ENCODE assay signal across 12 mouse cellular contexts in genomic region chr5:100567258-100568032, GRCm38 (mm10). TPM values are rescaled to one million over a fixed set of nuclear protein-coding genes. Genes with fewer than 3 reads are reported as not detected.
DNase-seq lines count a peak whose midpoint lies in the region; ATAC-seq and TF ChIP-seq lines count a peak whose summit lies in the region.
"Had no signal": no experiment of that assay in that cellular context is flagged by ENCODE, and none has a peak within 500 bp of the region (broad histone marks: within the 10 kb centered on the region; RNA-seq: fewer than 3 reads in every experiment).

No protein-coding gene starts in this region.

- 33% methylated on average over 13 of the region's 13 CpGs for WGBS in lung, embryonic 14.5 days
- WGBS in liver, embryonic 13.5 days (ENCODE audit: insufficient replicate concordance): 57% methylated on average over 13 of the region's 13 CpGs
- WGBS in midbrain, embryonic 13.5 days: 86% methylated on average over 13 of the region's 13 CpGs
- WGBS in midbrain, embryonic 14.5 days: 88% methylated on average over 13 of the region's 13 CpGs

- H3K4me2 ChIP-seq in lung, embryonic 14.5 days: peak overlapping the region; percentile 31
- H3K4me2 ChIP-seq in liver, embryonic 13.5 days: 0 out of 2 replicates have a peak overlapping the region, but pooled peaks have one; percentile 6
- no peak overlapping the region for H3K4me2 ChIP-seq in midbrain, embryonic 13.5 days (replicated peaks)
- H3K4me2 ChIP-seq in midbrain, embryonic 14.5 days (ENCODE audit: low read length): no peak overlapping the region

- peak; percentile 74 for DNase-seq in lung, embryonic 14.5 days
- no peak for DNase-seq in lung, postnatal 14 days
- DNase-seq in kidney, adult 8-10 months: peak; percentile 63 to 75
- DNase-seq in liver, embryonic 13.5 days: no peak
- peak; percentile 80 for DNase-seq in yolk sac, embryonic 10.5 days (ENCODE audit: low spot score)
- DNase-seq in ovary, postnatal 14 days (ENCODE audit: low spot score): no peak
- no peak for DNase-seq in midbrain, embryonic 14.5 days
- DNase-seq: adrenal gland, adult 8-10 months had no signal

- peaks cover 12% of the 10 kb centered on the region for H3K4me1 ChIP-seq in lung, embryonic 14.5 days (ENCODE audit: insufficient read depth)
- H3K4me1 ChIP-seq in liver, embryonic 13.5 days (replicated peaks): peaks cover 39% of the 10 kb centered on the region
- no peaks in the 10 kb centered on the region for H3K4me1 ChIP-seq in midbrain, embryonic 13.5 days (replicated peaks)
- H3K4me1 ChIP-seq in midbrain, embryonic 14.5 days (ENCODE audit: control insufficient read depth, insufficient read depth, low read length): no peaks in the 10 kb centered on the region

- H3K27ac ChIP-seq in lung, embryonic 14.5 days (ENCODE audit: low read depth): no peak overlapping the region
- H3K27ac ChIP-seq in liver, embryonic 13.5 days: no peak overlapping the region; the same call in 1 of the 2 replicates
- no peak overlapping the region for H3K27ac ChIP-seq in midbrain, embryonic 13.5 days
- H3K27ac ChIP-seq in midbrain, embryonic 14.5 days (replicated peaks; ENCODE audit: low read depth, low read length): no peak overlapping the region
- H3K27ac ChIP-seq: embryonic facial prominence, embryonic 10.5 days had no signal

- H3K9me3 ChIP-seq in lung, embryonic 14.5 days (ENCODE audit: low read depth, low read length): no peaks in the 10 kb centered on the region
- no peaks in the 10 kb centered on the region for H3K9me3 ChIP-seq in liver, embryonic 13.5 days (replicated peaks)
- H3K9me3 ChIP-seq in midbrain, embryonic 13.5 days: no peaks in the 10 kb centered on the region
- H3K9me3 ChIP-seq in midbrain, embryonic 14.5 days (ENCODE audit: control insufficient read depth, low read length): no peaks in the 10 kb centered on the region
- H3K9me3 ChIP-seq: embryonic facial prominence, embryonic 10.5 days; megakaryocyte, embryonic 14.5 days had no signal

- H3K9ac ChIP-seq in lung, embryonic 14.5 days: no peak overlapping the region
- H3K9ac ChIP-seq in liver, embryonic 13.5 days: no peak overlapping the region
- no peak overlapping the region for H3K9ac ChIP-seq in midbrain, embryonic 13.5 days (replicated peaks)
- H3K9ac ChIP-seq in midbrain, embryonic 14.5 days (replicated peaks; ENCODE audit: low read length): no peak overlapping the region

- no peaks in the 10 kb centered on the region for H3K27me3 ChIP-seq in lung, embryonic 14.5 days (ENCODE audit: insufficient read depth, low read length)
- peaks cover 20% of the 10 kb centered on the region for H3K27me3 ChIP-seq in liver, embryonic 13.5 days
- H3K27me3 ChIP-seq in midbrain, embryonic 13.5 days: no peaks in the 10 kb centered on the region
- no peaks in the 10 kb centered on the region for H3K27me3 ChIP-seq in midbrain, embryonic 14.5 days (ENCODE audit: control insufficient read depth, insufficient read depth, low read length)
- H3K27me3 ChIP-seq: megakaryocyte, embryonic 14.5 days had no signal

- TF ChIP-seq CTCF in lung, embryonic 14.5 days (IDR thresholded peaks at IDR 0.05; ENCODE audit: low read depth): no peak

- no peak overlapping the region for H3K4me3 ChIP-seq in lung, embryonic 14.5 days (ENCODE audit: low read depth, low read length)
- no peak overlapping the region for H3K4me3 ChIP-seq in liver, embryonic 13.5 days (replicated peaks)
- H3K4me3 ChIP-seq in midbrain, embryonic 13.5 days (replicated peaks): no peak overlapping the region
- no peak overlapping the region for H3K4me3 ChIP-seq in midbrain, embryonic 14.5 days (replicated peaks; ENCODE audit: low read depth, low read length)
- H3K4me3 ChIP-seq: embryonic facial prominence, embryonic 10.5 days; megakaryocyte, embryonic 14.5 days had no signal

- no peaks in the 10 kb centered on the region for H3K36me3 ChIP-seq in lung, embryonic 14.5 days (ENCODE audit: insufficient read depth)
- no peaks in the 10 kb centered on the region for H3K36me3 ChIP-seq in liver, embryonic 13.5 days
- no peaks in the 10 kb centered on the region for H3K36me3 ChIP-seq in midbrain, embryonic 13.5 days
- no peaks in the 10 kb centered on the region for H3K36me3 ChIP-seq in midbrain, embryonic 14.5 days (ENCODE audit: control insufficient read depth, insufficient read depth, low read length)
- H3K36me3 ChIP-seq: embryonic facial prominence, embryonic 10.5 days had no signal

- ATAC-seq in lung, embryonic 14.5 days (ENCODE audit: insufficient read depth): peak; percentile 71
- peak; percentile 28; the same call in 1 of the 2 replicates for ATAC-seq in liver, embryonic 13.5 days (ENCODE audit: low read depth)
- ATAC-seq in midbrain, embryonic 13.5 days: no peak
- ATAC-seq in midbrain, embryonic 14.5 days (ENCODE audit: low FRiP score, low TSS enrichment): no peak
- ATAC-seq: forebrain, embryonic 16.5 days had no signal

RNA-seq across cellular contexts. Expression of gene Plac8, which starts 4.6 kb away (rescaled TPM):
- 10.0 and 11.5 TPM in 2 replicates for polyA plus RNA-seq in lung, embryonic 14.5 days (2014; fragmentation: Nextera tagmentation; extraction: Ambion mirVana)
- polyA plus RNA-seq in liver, embryonic 13.5 days (2015; fragmentation: Nextera tagmentation; extraction: Ambion mirVana): 56.3 and 58.7 TPM in 2 replicates
- 0.48 TPM in 1 of 2 replicates, not detected in the other for polyA plus RNA-seq in midbrain, embryonic 13.5 days (2015; fragmentation: Nextera tagmentation; extraction: Ambion mirVana)
- polyA plus RNA-seq in midbrain, embryonic 14.5 days (2014; fragmentation: Nextera tagmentation; extraction: Ambion mirVana): 3.2 TPM in 1 of 2 replicates, not detected in the other

RNA-seq across cellular contexts. Expression of gene Cops4, which starts 49.3 kb away (rescaled TPM):
- 202 and 209 TPM in 2 replicates for polyA plus RNA-seq in lung, embryonic 14.5 days (2014; fragmentation: Nextera tagmentation; extraction: Ambion mirVana)
- polyA plus RNA-seq in liver, embryonic 13.5 days (2015; fragmentation: Nextera tagmentation; extraction: Ambion mirVana): 96.0 and 110 TPM in 2 replicates
- 194 and 202 TPM in 2 replicates for polyA plus RNA-seq in midbrain, embryonic 13.5 days (2015; fragmentation: Nextera tagmentation; extraction: Ambion mirVana)
- 175 and 210 TPM in 2 replicates for polyA plus RNA-seq in midbrain, embryonic 14.5 days (2014; fragmentation: Nextera tagmentation; extraction: Ambion mirVana)

Comparison
In these comparisons a context has a peak if more than half of its experiments do, and no peak if none do; other contexts are left out.
1. DNase-seq: peak in lung, embryonic 14.5 days (single experiment), kidney, adult 8-10 months (2 of 2) and yolk sac, embryonic 10.5 days (single experiment); none in lung, postnatal 14 days (single experiment), liver, embryonic 13.5 days (single experiment), ovary, postnatal 14 days (single experiment) and midbrain, embryonic 14.5 days (single experiment).
2. ATAC-seq: peak in lung, embryonic 14.5 days (single experiment) and liver, embryonic 13.5 days (single experiment); none in midbrain, embryonic 13.5 days (single experiment) and midbrain, embryonic 14.5 days (single experiment).
3. H3K4me2 ChIP-seq: peak in lung, embryonic 14.5 days (single experiment) and liver, embryonic 13.5 days (single experiment); none in midbrain, embryonic 13.5 days (single experiment) and midbrain, embryonic 14.5 days (single experiment).